Mouse (Mus musculus) lung, postnatal 0 days (tissue): ENCODE data around the gene Paqr7.
"Not testable (repeated sequence)": the region's sequence is repeated elsewhere in the genome, so short reads cannot be mapped to it uniquely, and the experiment has no call there.

Experiments
- CTCF ChIP-seq: IDR thresholded peaks from 2 replicates; pipeline ENCODE4 v1.5.1; 2016; ENCODE audit warnings: antibody characterized with exemption, mild to moderate bottlenecking
- EP300 ChIP-seq: IDR thresholded peaks from 2 replicates; pipeline ENCODE4 v1.6.1; 2016; ENCODE audit warnings: antibody characterized with exemption, mild to moderate bottlenecking, control low read depth

DNA sequence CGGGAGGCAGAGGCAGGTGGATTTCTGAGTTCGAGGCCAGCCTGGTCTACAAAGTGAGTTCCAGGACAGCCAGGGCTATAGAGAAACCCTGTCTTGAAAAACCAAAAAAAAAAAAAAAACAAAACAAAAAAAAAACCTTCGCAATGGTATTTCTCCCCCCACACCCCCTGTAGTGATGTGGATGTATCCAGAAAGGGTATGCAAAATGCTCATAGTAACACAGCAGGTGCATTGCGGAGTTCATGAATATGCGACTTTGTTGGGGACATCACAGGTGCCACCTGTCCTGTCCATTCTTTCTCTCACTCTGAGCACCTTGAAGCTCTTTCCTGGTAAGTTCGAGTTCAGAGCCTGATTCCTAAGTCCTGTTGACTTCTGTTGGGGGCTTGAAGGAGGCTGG lies 2.3 kb upstream of the Paqr7 start:
- not testable (repeated sequence) for TF ChIP-seq CTCF, EP300
